Mouse (Mus musculus): ENCODE measurements around the gene Nxph1.
A peak's percentile ranks its signal among the peaks of the same experiment; 100 is the strongest.

Nxph1 gene

GRCm38 (mm10) chr6:8979237-8979871 lies 31.1 kb downstream of the Nxph1 start:
- DNase-seq: no peak

DNA sequence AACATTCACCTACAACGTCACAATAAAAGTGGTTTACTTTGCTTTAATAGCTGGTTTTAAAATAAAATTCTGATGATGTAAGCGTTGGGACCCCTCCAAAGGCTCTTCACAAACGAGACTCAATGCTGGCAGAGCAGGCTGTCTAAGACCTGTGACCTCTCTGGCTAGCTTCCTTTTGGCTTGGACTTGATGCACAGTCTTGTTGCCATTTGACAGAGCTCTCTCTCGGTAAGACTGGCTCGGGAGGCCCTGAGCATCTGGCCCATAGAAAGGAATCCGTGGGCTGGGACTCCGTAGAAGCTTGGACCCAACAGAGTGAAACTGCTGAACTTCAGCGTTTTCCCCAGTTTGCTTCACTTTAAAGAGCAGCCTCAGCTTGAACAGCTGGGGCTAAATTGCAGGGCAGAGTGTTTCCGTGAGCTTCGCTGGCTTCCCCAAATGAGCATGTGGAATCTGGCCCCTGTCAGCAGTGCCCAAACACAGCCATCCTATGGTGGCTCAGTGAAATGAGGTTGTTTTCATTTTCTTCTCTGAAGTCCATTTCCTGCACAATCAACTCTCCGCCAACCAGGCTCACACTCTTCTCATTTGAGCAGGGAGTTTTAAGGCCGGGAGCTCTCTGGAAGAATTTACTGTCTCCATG lies 48.2 kb downstream of the Nxph1 start:
- DNase-seq: peak; percentile 96

DNA sequence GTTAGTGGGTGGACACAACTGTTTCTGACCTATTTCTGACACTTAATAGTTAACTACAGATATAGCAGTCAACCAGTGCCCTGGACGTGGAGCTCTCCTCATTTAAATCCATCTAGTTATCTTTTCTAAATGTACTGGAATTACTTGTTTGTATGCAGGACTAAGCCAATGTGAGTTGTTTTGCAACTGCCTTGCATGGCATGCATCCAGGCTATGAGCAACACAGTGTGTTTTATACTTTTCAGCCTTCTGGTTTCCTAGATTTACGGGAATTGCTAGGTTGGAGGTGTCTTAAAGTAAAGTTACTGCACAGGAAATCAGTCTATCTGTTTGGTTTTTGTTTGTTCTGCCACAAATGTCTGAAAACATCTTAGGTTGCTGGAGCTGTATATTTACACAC lies 49.1 kb downstream of the Nxph1 start:
- DNase-seq: no peak

DNA sequence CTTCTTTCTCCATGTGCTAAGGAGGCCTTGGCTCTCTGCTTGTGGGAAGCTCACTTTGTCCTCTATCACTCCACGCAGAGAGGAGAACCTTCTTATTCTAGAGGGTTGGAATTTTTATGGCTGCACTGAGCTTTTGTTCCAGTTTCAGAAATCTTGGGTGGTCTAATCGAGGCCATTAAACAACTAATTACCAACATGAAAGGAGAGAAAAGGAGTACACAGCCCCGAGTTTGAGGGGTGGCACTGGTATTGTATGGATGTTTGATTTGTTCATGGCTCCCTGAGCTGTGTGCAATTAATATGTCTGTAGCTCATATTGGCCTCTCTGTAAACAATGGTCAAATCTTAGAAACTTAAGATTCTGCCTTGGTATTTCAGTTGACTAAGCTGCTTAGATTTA lies 54.5 kb downstream of the Nxph1 start:
- DNase-seq: no peak

- no peak for DNase-seq
Measured at GRCm38 (mm10) chr6:9026631-9027030, 78.4 kb downstream of the Nxph1 start.

DNA sequence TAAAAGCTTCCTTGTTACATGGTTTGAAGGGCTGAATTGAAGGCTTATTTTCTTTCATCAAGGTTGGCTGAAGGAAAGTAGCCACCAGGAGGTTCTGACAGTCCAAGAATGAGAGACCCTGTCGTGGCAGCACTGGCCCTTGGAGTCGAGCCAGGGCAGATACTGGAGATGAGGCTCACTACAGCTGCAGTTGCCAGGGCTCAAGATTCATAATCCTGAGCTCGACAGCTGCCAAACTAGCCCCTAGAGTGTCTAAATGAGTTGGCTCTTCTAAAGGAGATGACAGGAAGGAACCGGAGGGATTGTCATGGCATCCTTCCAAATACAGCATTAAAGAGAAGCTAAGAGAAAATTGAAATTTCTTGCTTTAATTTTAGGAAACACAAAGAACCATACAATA lies 78.9 kb downstream of the Nxph1 start:
- no peak for DNase-seq

DNA sequence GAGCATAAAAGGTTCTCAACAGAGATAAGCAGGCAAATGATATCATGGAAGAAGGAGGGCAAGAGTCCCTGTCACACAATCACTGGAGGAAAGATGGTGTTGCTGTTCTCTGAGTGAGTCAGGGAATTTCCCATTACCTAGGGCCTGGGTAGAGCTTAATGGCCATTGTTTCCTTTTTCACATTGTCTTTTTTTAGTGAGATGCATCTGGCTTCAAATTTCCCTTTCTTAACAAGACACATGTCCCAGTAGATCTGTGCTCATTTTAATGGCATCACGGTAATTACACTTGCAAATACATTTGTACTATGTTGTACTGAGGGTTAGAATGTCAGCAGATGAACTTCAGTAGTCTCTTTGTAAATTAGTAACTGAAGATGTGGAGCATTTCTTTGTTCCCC lies 80.3 kb downstream of the Nxph1 start:
- DNase-seq: no peak

GRCm38 (mm10) chr6:9039286-9039685 lies 91.1 kb downstream of the Nxph1 start:
- DNase-seq: no peak

- no peak for DNase-seq
Measured at GRCm38 (mm10) chr6:9040991-9041390, 92.8 kb downstream of the Nxph1 start.

DNA sequence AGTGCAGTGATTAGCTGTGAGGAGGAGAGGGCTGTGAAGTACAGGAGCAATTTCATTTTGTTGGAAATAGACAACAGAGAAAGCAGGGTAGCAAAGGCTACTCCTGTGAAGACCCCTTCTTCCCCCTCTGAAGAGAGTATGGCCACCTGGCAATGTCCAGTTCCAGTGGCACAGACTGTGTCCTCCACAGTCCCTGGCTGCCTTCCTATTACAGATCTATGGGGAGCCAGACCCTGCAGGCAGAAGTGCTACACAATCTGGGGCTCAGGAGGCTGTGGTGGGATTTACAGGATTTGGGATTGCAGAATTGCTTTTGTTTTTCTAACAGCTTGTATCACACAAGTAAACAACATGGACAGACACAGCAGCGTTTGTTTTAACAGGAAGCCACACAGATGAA lies 94.2 kb downstream of the Nxph1 start:
- no peak for DNase-seq

DNA sequence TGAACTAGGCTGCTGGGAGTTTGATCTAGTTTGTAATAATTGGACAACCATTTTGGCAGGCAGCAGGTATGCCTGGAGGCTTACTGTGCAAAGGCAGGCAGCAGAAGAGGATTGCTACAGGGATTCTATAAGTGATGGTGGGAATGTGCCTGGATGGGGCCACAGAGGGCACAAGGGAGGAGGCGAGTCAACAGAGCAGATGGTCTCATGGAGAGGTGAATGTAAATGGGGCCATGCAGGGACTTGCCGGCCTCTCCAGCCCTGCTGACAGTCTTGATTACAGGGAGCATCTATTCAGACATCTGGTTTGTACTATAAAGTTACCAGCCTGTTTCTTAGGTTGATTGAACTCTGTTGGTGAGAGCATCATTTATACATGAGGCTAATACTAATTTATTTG lies 98.6 kb downstream of the Nxph1 start:
- DNase-seq: no peak

GRCm38 (mm10) chr6:9061261-9062105 lies 113.3 kb downstream of the Nxph1 start:
- DNase-seq: no peak

GRCm38 (mm10) chr6:9066435-9066834 lies 118.2 kb downstream of the Nxph1 start:
- DNase-seq: no peak

- no peak for DNase-seq
Measured at GRCm38 (mm10) chr6:9069913-9070312, 121.7 kb downstream of the Nxph1 start.

- no peak for DNase-seq
Measured at GRCm38 (mm10) chr6:9076463-9076862, 128.2 kb downstream of the Nxph1 start.

- peak; percentile 91 for DNase-seq
Measured at GRCm38 (mm10) chr6:9077793-9078689, 129.8 kb downstream of the Nxph1 start.

DNA sequence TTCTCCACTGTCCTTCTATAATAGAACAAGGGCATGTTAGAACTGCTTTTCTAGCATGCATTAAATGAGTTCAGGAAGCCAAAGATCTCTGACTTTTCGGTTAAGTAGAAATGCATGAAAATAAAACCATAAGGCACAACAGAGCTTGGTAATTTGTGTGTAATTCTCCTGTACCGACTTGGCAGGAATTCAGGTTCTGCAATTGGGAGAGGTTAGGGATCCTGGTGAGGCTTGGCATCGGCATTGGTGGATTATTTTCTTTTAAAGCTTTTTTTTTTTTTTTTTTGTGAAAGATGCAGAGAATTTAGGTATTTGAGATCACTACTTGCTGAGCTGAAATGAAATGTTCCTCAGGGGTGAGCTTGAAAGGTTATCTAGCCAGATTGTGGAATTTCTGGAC lies 135.6 kb downstream of the Nxph1 start:
- DNase-seq: peak; percentile 25

- no peak for DNase-seq
Measured at GRCm38 (mm10) chr6:9097345-9097744, 149.1 kb downstream of the Nxph1 start.

DNA sequence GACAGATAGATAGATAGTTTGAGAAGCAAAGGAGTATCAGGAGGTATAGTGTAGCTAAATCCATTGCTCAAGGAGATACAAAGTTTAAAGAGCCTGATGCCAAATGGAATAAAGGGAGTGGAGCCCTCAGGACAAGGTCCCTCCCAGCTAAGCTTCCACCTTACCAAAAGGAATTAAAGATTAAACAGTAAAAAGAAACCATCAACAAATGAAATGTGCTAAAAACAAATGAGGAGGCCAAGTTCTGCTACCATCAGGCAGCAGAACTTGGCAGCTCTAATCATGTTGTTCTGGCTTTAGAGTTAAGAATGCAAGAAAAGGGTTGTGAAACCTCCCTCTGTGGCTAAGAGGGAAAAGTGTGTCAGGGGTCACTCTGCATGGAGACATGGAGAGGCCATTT lies 159.1 kb downstream of the Nxph1 start:
- no peak for DNase-seq

DNA sequence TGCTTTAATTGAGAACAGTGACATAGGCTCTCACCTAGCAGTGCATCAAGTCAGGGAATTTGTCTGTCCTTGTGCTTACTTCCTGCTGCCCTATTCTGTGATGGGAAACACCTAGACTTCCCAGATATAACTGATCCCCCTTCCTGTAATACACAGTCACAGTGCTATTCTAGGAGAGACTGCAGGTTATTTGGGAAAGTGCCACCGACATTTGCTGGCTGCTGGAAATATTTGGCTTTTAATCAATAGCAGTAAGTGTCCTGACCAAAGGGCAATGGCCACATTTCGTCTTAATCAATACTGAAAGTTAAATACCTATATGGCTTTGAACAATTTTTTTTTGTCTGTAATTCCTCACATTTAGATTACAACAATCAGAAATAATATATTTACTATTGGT lies 170.9 kb downstream of the Nxph1 start:
- no peak for DNase-seq

GRCm38 (mm10) chr6:9124321-9124914 lies 176.2 kb downstream of the Nxph1 start:
- DNase-seq: no peak

- no peak for DNase-seq
Measured at GRCm38 (mm10) chr6:9133589-9134279, 185.5 kb downstream of the Nxph1 start.

All from heart, adult 11 months (tissue).